Mouse (Mus musculus) layer of hippocampus, postnatal 25 days (tissue): ENCODE measurements at regions not wholly inside any gene's neighbourhood (a gene's known extent, or its start where the extent isn't known, plus 50 kb on each side); places are given as distances from the start of the nearest gene placed in this dataset.

Experiments
- DNase-seq, 2 experiments: peaks; one replicate each; pipeline ENCODE4 v3.0.0; 2022; ENCODE audit warnings: mixed read lengths in 2 of 2, low spot score in 1 of 2; ENCODE audit errors: extremely low spot score in 1 of 2

- no peak for DNase-seq
Observed at GRCm38 (mm10) chr4:68387097-68387496, 567.1 kb downstream of the Brinp1 start.

GRCm38 (mm10) chr4:68382007-68382406 is 572.2 kb downstream of the Brinp1 start:
- DNase-seq, result no peak

DNA sequence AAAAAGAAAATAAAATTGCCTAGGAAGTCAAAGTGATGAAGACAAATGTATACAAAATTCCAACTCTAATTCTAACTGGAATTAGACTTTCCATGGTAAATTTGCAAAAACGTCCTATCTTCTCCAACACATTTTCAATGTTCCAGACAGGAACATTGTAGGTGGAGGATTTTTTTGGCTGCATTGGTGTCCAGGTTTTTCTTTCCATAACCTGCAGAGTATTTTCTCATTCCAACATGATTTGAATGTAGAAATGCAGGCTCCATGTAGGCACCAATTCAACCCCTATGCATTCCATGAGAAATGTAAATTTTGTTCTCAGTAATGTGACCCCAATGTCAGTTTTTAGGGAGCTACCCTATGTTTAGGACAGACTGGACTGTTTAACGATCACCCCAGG is 586.2 kb downstream of the Brinp1 start:
- DNase-seq, result no peak

DNA sequence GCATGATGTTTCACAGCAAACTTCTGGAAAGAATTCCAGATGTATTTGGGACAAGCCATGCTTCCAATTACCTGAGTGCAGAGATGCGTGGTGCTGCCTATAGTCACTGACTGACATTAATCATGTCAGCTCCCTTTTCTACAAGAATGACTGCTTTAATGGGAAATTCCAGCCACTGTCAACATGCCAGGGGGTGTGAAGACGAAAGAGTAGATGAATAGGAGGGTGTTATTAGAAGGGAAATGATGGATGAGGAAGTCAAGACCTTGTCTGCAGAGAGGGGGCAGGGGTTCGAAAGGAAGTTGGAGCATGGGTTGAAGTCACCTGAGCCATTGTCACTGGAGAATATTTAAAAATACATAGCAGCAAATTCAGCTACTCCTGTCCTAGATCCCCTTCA is 634.6 kb downstream of the Brinp1 start:
- DNase-seq, result no peak

DNA sequence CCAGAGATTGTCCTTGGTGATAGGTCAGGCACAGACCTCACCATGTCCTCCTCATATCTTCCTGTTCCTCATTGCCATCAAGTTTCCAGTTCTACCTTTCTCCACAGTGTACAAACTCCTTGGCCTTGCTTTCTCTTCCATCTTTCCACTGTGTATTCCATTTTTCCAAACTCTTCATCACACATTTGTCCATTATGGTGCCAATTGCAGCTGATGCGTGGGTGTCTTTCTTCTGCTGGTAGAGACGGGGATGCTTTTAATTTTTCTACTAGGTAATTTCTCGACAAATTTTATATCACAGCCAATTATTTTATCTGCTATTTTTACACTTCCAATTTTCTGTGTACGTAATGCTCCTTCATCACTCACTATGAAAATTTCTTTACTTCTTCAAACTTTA is 641.4 kb downstream of the Brinp1 start:
- DNase-seq, result peak in 1 of 2 experiments; percentile 10

GRCm38 (mm10) chr4:68284845-68285244 is 669.4 kb downstream of the Brinp1 start:
- DNase-seq, result no peak

GRCm38 (mm10) chr4:68280903-68281302 is 673.3 kb downstream of the Brinp1 start:
- DNase-seq, result no peak

GRCm38 (mm10) chr4:68275063-68275708 is 679.0 kb downstream of the Brinp1 start:
- peak in 1 of 2 experiments; percentile 3 for DNase-seq
